Mouse (Mus musculus) midbrain, embryonic 14.5 days (tissue): ENCODE results near the gene Sema6d. TPM values are rescaled to one million over a fixed set of nuclear protein-coding genes. Genes with fewer than 3 reads are reported as not detected.
A peak's percentile ranks its signal among the peaks of the same experiment; 100 is the strongest.

Source experiments
- ATAC-seq: fragments of 200-750 bp; cut with Nextera tagmentation; 2 replicates; pipeline ENCODE4 v1.8.0; 2017; ENCODE audit warnings: moderate number of reproducible peaks, moderate library complexity; ENCODE audit not compliant: low FRiP score, low TSS enrichment
- DNase-seq: peaks from one replicate; pipeline ENCODE4 v3.0.0-alpha.2; 2015
- H3K27ac ChIP-seq: fragments of 300-500 bp; sonication (generic); replicated peaks from 2 replicates; pipeline ENCODE4 v1.5.1; 2014; ENCODE audit warnings: mild to moderate bottlenecking, low read depth, low read length, moderate library complexity
- H3K27me3 ChIP-seq: fragments of 300-500 bp; sonication (generic); 2 replicates; pipeline ENCODE4 v1.6.1; 2014; ENCODE audit warnings: low read length, control low read depth, mixed read lengths; ENCODE audit not compliant: control insufficient read depth, insufficient read depth
- H3K36me3 ChIP-seq: fragments of 300-500 bp; sonication (generic); 2 replicates; pipeline ENCODE4 v1.6.1; 2014; ENCODE audit warnings: low read length, control low read depth; ENCODE audit not compliant: control insufficient read depth, insufficient read depth
- H3K4me1 ChIP-seq: fragments of 300-500 bp; sonication (generic); 2 replicates; pipeline ENCODE4 v1.6.1; 2014; ENCODE audit warnings: mild to moderate bottlenecking, antibody characterized with exemption, low read length, control low read depth; ENCODE audit not compliant: control insufficient read depth, insufficient read depth
- H3K4me2 ChIP-seq: fragments of 300-500 bp; sonication (generic); 2 replicates; pipeline ENCODE4 v1.6.1; 2014; ENCODE audit warnings: mild to moderate bottlenecking, low read length, moderate library complexity
- H3K4me3 ChIP-seq: fragments of 300-500 bp; sonication (generic); replicated peaks from 2 replicates; pipeline ENCODE4 v1.5.1; 2014; ENCODE audit warnings: low read depth, low read length
- H3K9ac ChIP-seq: fragments of 300-500 bp; sonication (generic); replicated peaks from 2 replicates; pipeline ENCODE4 v1.6.1; 2014; ENCODE audit warnings: mild to moderate bottlenecking, low read length, moderate library complexity
- H3K9me3 ChIP-seq: fragments of 300-500 bp; sonication (generic); 2 replicates; pipeline ENCODE4 v1.6.1; 2016; ENCODE audit warnings: low read length, control low read depth, mixed read lengths; ENCODE audit not compliant: control insufficient read depth
- WGBS: fragments of 180-500 bp; shearing (Covaris S2); extraction: QIAGEN DNeasy Blood & Tissue Kit; methylation state at CpG from one replicate; pipeline ENCODE4 v1.1.7; 2014; 5-methylcytosine and 5-hydroxymethylcytosine counted together
- polyA plus RNA-seq: library from polyadenylated mRNA; unstranded; fragments of >200 nt; fragmentation: Nextera tagmentation; extraction: Ambion mirVana; gene quantifications from 2 replicates; pipeline ENCODE4 v1.2.1, GENCODE M21; 2014

Sema6d gene
- polyA plus RNA-seq, 1 experiment from 2014 or later: 24.9 TPM

- no peak overlapping the region for H3K9ac ChIP-seq
- no peaks in the 10 kb centered on the region for H3K27me3 ChIP-seq
- no peaks in the 10 kb centered on the region for H3K4me1 ChIP-seq
- no peak overlapping the region for H3K4me3 ChIP-seq
- no peak overlapping the region for H3K27ac ChIP-seq
- no peak for ATAC-seq
- no peaks in the 10 kb centered on the region for H3K36me3 ChIP-seq
- no peak for DNase-seq
- WGBS: 89% methylated on average over 3 of the region's 3 CpGs
- H3K9me3 ChIP-seq: no peaks in the 10 kb centered on the region
- H3K4me2 ChIP-seq: no peak overlapping the region
Measured at GRCm38 (mm10) chr2:124527641-124528040, 437.9 kb downstream of the Sema6d start.

GRCm38 (mm10) chr2:124530441-124530840 lies 440.7 kb downstream of the Sema6d start:
- H3K4me2 ChIP-seq: no peak overlapping the region
- ATAC-seq (no peak), DNase-seq (no peak)
- H3K27ac ChIP-seq: no peak overlapping the region
- no peaks in the 10 kb centered on the region for H3K36me3 ChIP-seq
- no peaks in the 10 kb centered on the region for H3K27me3 ChIP-seq
- no peak overlapping the region for H3K4me3 ChIP-seq
- 73% methylated on average over 2 of the region's 2 CpGs for WGBS
- H3K9me3 ChIP-seq: no peaks in the 10 kb centered on the region
- H3K9ac ChIP-seq: no peak overlapping the region
- H3K4me1 ChIP-seq: no peaks in the 10 kb centered on the region

GRCm38 (mm10) chr2:124531062-124531461 lies 441.3 kb downstream of the Sema6d start:
- Histone ChIP-seq H3K4me1 (no peaks in the 10 kb centered on the region), H3K4me2 (no peak overlapping the region), H3K4me3 (no peak overlapping the region), H3K27me3 (no peaks in the 10 kb centered on the region), H3K36me3 (no peaks in the 10 kb centered on the region), H3K27ac (no peak overlapping the region), H3K9me3 (no peaks in the 10 kb centered on the region), H3K9ac (no peak overlapping the region)
- ATAC-seq (no peak), DNase-seq (no peak)
- WGBS: 85% methylated on average over 4 of the region's 4 CpGs

GRCm38 (mm10) chr2:124532906-124533305 lies 443.1 kb downstream of the Sema6d start:
- DNase-seq: no peak

GRCm38 (mm10) chr2:124533602-124534001 lies 443.8 kb downstream of the Sema6d start:
- no peak overlapping the region for H3K4me2 ChIP-seq
- H3K9ac ChIP-seq: no peak overlapping the region
- no peaks in the 10 kb centered on the region for H3K9me3 ChIP-seq
- ATAC-seq: no peak
- no peaks in the 10 kb centered on the region for H3K4me1 ChIP-seq
- H3K36me3 ChIP-seq: no peaks in the 10 kb centered on the region
- DNase-seq: no peak
- no peaks in the 10 kb centered on the region for H3K27me3 ChIP-seq
- no peak overlapping the region for H3K4me3 ChIP-seq
- H3K27ac ChIP-seq: no peak overlapping the region
- 94% methylated on average over 6 of the region's 6 CpGs for WGBS

More at GRCm38 (mm10) chr2:124532906-124533305, 443.1 kb downstream of the Sema6d start:
- Histone ChIP-seq H3K4me3 (no peak overlapping the region), H3K36me3 (no peaks in the 10 kb centered on the region), H3K27ac (no peak overlapping the region), H3K4me2 (no peak overlapping the region), H3K9ac (no peak overlapping the region), H3K4me1 (no peaks in the 10 kb centered on the region), H3K27me3 (no peaks in the 10 kb centered on the region), H3K9me3 (no peaks in the 10 kb centered on the region)
- WGBS: 94% methylated on average over 3 of the region's 3 CpGs
- ATAC-seq: no peak

GRCm38 (mm10) chr2:124550315-124550714 lies 460.5 kb downstream of the Sema6d start:
- Histone ChIP-seq H3K27me3 (no peaks in the 10 kb centered on the region), H3K4me2 (no peak overlapping the region), H3K4me3 (no peak overlapping the region), H3K9ac (no peak overlapping the region), H3K4me1 (no peaks in the 10 kb centered on the region), H3K27ac (no peak overlapping the region), H3K36me3 (no peaks in the 10 kb centered on the region), H3K9me3 (no peaks in the 10 kb centered on the region)
- WGBS: 46% methylated on average over 3 of the region's 3 CpGs
- DNase-seq (peak; percentile 7), ATAC-seq (no peak)

GRCm38 (mm10) chr2:124554751-124555415 lies 465.1 kb downstream of the Sema6d start:
- WGBS: 84% methylated on average over 1 of the region's 1 CpGs
- peak overlapping the region; percentile 2; the same call in 1 of the 2 replicates for H3K27ac ChIP-seq
- H3K4me3 ChIP-seq: no peak overlapping the region
- ATAC-seq: no peak
- DNase-seq: no peak
- H3K27me3 ChIP-seq: no peaks in the 10 kb centered on the region
- no peaks in the 10 kb centered on the region for H3K4me1 ChIP-seq
- no peak overlapping the region for H3K4me2 ChIP-seq
- H3K9ac ChIP-seq: no peak overlapping the region
- H3K36me3 ChIP-seq: no peaks in the 10 kb centered on the region
- H3K9me3 ChIP-seq: no peaks in the 10 kb centered on the region

GRCm38 (mm10) chr2:124556861-124557499 lies 467.2 kb downstream of the Sema6d start:
- 88% methylated on average over 5 of the region's 5 CpGs for WGBS
- no peak overlapping the region for H3K27ac ChIP-seq
- no peaks in the 10 kb centered on the region; the same call in 1 of the 2 replicates for H3K4me1 ChIP-seq
- H3K27me3 ChIP-seq: no peaks in the 10 kb centered on the region
- H3K36me3 ChIP-seq: no peaks in the 10 kb centered on the region
- no peak for DNase-seq
- H3K4me2 ChIP-seq: no peak overlapping the region
- no peak overlapping the region for H3K9ac ChIP-seq
- no peak for ATAC-seq
- H3K9me3 ChIP-seq: no peaks in the 10 kb centered on the region
- H3K4me3 ChIP-seq: no peak overlapping the region

- Histone ChIP-seq H3K4me1 (no peaks in the 10 kb centered on the region; the same call in 1 of the 2 replicates), H3K9me3 (no peaks in the 10 kb centered on the region), H3K27ac (no peak overlapping the region), H3K27me3 (no peaks in the 10 kb centered on the region), H3K4me3 (no peak overlapping the region), H3K9ac (no peak overlapping the region), H3K4me2 (no peak overlapping the region), H3K36me3 (no peaks in the 10 kb centered on the region)
- ATAC-seq (no peak), DNase-seq (no peak)
- WGBS: 96% methylated on average over 7 of the region's 7 CpGs
Measured at GRCm38 (mm10) chr2:124558021-124558420, 468.3 kb downstream of the Sema6d start.
